Mouse (Mus musculus): Measurements from ENCODE around the gene Tal1.

DNA sequence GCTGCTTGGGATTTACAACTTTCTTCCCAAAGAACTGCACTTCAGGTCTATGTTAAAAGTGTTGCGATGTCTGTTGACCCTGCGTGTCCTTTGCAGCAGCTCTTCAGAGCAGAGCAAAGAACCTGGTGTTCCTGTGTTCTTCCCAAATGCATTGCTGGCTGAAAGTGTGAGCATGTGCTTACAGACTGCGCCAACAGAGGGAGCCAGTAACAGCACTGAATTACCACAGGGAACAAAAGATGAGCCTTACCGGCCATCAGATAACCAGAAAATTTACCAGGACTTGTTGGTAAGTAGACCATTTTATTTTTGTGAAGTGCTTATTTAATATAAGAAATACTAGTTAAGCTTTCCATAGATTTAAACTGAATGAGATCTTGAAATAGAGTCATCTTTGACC, 18.0 kb upstream of the Tal1 start:
- TF ChIP-seq CTCF (IDR thresholded peaks at IDR 0.05; ENCODE audit: low read depth, low read length) (peak; percentile 70), POLR2A (IDR thresholded peaks at IDR 0.05; ENCODE audit: extremely low read depth, insufficient read depth, low read length) (no peak)

Data from liver, adult 2 months (tissue).